Mouse (Mus musculus): ENCODE measurements around the gene Zdhhc1.
A peak's percentile ranks its signal among the peaks of the same experiment; 100 is the strongest.

Gene Zdhhc1

DNA sequence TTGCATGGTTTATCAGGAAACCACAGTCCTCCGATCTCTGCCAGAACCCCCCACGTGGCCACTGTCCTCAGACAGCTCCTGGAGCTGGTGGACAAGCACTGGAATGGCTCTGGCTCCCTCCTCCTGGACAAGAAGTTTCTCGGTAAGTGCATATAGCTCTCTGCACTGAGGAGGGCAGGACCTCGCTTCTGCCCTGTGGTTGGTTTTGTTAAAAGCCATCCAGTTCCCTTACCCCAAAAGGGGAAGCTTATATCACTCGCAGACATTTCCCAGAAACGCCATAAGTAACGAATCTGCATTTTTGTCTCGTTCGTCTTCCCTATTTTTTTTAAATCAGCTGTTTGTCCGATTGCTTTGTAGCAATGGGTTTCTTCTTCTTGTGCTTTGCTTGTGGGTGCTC is 41.5 kb downstream of the Zdhhc1 start:
- DNase-seq (ENCODE audit: low spot score) = no peak

DNA sequence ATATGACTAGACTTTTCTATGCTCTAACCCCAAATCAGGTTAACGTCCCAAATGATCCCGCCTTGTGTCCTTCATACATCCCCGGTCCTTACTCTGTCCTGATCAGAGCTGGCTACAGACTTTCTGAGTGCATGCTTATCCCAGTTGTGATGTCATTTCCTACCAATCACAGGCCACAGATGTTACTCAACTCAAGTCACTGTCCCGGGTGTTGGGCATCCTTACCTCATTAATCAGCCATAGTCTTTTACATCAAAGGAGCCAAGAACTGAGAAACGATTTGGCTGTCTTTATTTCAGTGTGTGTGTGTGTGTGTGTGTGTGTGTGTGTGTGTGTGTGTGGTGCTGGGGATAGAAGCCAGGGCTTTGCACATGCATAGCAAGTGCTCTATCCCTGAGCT is 42.6 kb downstream of the Zdhhc1 start:
- DNase-seq (ENCODE audit: low spot score) = no peak

DNA sequence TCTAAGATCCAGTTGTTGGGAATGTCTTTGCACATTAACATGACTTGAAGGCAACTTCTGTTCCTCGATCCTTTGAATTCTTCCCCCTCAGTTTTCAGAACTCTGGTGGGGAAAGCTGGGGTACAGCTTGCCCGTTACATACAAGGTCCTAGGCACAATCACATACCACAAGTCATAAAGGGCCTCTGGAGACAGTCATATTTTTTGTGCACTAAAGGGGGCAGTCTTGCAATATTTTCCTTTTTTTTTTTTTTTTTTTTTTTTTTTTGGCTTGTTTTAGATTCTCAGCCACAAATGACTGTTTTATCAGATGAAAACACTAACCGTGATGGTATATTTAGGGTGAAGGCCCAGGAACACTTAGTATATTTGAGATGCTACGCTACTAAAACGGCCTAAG is 43.4 kb downstream of the Zdhhc1 start:
- no peak for DNase-seq (ENCODE audit: low spot score)

DNA sequence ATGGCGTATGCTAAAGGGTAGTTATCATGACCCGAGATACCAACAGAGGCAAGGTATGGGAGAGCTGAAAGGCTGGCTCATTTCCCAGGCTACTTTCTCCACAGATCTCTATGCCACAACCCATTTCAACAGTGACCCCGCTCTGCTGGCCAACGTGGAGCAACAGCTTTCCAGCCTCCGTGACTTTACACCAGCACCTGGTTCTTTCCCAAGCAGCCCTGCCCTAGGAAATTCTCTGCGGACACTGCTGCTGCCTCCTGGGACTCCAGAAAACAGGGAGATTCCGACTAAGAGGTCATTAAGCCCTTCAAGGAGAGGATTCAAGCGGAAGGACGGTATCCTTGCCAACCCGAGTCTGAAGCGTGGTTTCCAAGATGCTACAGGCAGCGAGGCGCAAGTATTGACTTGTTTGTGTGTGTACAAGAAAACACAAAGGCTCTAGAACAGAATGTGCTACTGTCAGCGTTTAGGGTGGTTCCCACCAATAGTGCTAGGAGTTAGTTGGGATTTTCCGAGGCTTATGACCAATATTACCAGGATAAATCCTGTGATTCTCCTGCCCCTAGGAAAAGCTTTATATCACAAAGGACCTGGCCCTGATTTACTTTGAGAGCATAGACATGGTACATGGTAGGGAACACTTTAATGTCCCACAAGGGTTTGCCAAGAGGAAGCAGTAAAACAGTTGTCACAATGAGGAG is 44.6 kb downstream of the Zdhhc1 start:
- no peak for DNase-seq (ENCODE audit: low spot score)

DNA sequence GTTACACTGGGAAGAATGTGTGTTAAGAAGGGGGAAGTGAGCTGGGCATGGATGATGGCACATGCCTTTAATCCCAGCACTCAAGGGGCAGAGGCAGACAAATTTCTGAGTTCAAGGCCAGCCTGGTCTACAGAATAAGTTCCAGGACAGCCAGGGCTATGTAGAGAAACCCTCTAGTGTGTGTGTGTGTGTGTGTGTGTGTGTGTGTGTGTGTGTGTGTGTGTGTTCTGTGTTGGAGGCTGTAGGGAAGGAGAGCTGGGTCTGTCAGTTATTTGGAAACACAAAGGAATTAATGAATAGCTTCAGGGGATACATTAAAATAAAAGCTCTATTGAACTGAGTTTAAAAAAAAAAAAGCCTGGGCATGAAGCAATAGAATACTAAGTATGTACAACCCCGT is 45.7 kb downstream of the Zdhhc1 start:
- DNase-seq (ENCODE audit: low spot score) = no peak

DNA sequence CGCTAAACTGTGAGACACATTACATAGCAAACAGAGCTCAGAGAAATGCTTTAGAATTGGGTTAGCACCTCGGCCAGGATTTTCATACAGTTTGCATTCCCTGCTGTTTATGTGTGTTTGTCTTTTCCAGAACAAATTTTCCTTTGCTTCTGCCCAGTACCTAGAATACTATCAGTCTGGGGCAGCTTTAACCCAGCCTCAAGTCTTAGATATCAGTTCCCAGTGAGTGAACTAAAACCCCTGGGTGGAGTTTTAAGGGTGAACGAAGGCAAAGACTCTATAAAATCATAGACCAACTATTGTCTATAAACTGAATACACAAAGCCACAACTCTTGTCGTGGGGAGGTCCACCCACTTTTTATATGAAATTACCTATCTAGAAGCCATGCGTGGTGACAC is 48.1 kb downstream of the Zdhhc1 start:
- no peak for DNase-seq (ENCODE audit: low spot score)

DNA sequence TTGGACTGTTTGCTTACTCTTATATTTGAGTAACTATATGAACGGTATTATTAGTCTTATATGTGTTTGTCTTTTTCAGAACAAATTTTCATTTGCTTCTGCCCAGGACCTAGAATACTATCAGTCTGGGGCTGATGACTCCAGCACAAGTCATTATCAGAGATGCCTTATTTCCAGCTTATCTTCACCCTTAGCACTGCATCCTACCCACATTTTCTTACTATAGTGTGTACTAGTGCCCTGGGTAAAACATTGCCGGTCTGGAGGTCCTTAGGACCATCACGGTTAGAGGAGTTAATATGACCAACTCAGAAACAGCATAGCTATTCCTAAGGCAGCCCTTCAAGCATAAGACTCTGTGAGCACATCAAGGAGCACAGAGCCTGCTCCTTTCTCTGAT is 48.5 kb downstream of the Zdhhc1 start:
- DNase-seq (ENCODE audit: low spot score) = no peak

DNA sequence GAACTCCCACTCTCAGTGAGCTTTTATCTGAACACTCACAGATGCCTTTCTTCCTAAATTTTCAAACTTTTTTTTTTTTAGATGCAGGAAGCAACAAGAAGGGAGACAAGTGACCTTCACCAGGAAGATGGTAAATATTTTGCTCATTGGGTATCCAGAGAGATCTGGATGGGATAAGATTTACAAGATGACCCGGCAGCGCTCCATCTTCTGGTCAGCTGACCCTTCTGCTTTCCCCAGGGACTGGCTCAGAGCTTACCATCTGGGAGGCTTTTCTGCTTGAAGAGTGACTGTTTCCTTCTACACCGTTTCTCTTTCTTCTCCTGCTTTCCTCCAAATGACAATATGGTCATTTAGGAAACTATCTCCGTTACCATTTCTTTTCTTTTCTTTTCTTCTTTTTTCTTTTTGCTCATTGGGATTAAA is 50.6 kb downstream of the Zdhhc1 start:
- no peak for DNase-seq (ENCODE audit: low spot score)

DNA sequence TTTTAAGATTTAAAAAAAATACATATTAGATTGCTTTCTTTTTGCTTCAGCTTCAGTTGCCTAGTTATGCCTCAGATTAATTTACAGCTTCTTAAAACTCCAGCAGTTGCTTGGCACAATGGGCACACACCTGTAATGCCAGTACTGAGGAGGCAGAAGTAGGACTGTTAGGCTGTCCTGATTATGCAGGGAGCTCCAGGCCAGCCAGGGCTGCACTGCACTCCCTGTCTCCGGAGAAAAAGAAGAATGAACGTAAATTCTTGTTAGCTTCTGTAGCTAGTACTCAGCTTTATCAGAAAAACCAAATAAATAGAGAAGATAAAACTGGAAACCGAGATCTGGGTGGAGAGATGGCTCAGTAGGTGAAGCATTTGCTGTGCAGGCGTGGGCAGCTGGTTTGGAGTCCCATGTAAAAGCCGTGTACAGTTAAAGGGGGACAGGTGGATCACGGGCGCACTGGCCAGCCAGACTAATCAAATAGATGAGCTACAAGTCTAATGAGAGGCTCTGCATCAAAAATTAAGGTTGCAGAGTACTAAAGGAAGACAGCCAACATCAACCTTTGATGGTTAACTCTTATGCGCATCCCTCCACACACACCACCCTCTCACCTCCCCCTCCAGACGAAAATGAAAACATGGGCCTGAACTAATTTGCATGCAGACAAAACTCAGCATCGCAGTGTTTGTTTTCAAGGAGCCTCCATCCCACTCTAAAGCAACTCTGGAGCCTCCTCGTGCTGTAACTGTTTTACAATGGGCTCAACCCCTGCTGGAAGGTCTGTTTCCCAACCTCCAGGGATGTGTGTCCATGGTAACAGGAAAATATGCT is 51.2 kb downstream of the Zdhhc1 start:
- DNase-seq (ENCODE audit: low spot score) = no peak

DNA sequence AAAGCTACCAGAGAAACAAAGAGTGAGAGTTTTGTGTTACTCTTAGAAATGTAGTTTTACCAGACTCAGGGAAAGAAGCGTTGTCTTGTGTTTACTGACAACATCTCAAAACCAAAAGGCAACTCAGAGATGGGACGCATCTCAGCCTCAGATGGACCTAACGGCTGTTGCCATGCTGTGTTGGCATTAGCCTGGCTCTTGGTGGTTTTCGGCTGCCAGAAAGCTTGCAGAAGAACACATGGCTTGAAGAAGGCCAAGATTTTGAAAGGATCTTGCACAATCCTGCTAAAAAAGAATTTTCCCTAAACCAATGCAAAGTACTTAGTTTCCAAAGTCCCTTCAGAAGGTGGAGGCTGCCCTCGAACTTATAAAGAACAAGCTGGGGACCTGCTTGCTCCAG is 54.0 kb downstream of the Zdhhc1 start:
- DNase-seq (ENCODE audit: low spot score) = no peak

DNA sequence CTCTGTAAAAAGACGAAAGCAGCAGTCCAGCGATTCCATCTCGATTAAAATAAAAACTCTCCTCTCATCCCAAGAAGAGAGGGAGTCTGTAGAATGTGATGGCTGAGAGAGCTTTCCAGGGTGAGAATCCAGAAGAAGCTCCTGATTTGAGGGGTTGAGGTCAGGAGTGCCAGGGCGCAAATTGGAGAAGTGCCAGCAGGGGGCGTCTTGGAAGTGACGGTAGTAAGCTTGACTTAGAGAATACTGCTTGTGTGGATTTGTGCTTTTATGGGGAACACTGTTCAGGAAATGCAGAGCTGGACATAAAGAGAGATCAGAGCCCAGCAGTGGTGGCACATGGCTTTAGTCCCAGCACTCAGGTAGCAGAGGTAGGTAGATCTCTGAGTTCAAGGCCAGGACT is 55.3 kb downstream of the Zdhhc1 start:
- peak; percentile 53 for DNase-seq (ENCODE audit: low spot score)

DNA sequence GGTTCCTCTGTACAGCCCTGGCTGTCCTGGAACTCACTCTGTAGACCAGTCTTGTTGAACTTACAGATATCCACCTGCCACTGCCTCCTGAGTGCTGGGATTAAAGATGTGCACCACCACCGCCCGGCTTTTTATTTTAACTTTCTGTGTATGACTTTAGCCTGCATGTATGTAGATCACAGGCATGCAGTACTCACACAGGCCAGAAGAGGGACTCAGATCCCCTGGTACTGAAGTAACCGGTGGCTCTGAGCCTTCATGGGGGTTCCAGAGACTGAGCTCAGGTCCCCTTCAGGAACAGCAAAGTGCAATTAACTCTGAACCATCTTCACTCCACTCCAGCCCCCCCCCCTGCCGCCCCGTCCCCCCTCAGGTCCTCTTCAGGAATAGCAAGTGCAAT is 57.8 kb downstream of the Zdhhc1 start:
- no peak for DNase-seq (ENCODE audit: low spot score)

DNA sequence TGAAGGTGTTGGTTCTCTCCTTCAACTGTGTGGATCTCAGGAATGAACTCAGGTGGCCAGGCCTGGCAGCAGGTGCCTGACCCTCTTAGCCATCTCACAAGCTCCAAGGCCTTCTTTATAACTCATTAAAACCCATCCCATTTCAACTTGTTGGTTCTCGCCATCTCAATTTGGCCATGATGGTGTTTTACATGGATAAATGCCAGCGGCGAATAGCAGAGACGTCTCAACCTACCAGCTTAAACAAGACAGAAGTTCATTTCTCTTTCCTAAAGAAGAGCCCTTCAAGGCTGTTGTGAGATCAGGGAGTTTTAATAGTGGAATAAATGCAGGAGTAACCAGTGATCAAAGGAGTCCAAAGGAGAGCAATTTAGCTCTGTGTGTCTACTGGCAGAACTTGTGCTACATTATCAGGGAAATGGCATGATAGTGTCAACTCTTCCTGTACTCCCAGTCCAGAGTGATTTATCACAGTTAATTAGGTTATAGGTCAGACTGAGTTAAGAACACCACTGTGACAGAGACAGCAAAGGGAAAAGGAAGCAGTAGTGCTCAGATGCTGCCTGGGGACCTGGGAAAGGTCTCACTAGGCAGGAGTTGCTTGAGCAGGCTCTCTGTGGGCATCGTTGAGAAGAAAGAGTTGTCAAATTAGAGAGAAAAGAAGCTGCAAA is 59.5 kb downstream of the Zdhhc1 start:
- DNase-seq (ENCODE audit: low spot score) = no peak

DNA sequence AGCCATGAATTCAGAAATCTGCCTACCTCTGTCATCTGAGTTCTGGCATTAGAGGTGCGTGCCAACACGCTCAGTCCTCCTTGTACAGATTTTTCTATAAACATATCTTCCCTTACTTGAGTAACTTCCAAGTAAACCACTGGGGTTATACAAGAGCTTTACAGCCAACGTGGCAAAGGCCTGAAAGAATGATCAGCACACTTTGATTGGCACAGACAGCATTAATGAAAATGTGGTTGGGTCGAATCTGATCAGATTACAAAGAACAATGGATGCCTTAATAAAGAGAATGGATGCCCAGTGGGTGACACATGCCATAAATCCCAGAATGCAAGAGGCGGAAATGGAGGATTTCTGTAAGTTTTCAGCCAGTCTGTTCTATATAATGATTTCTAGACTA is 60.5 kb downstream of the Zdhhc1 start:
- no peak for DNase-seq (ENCODE audit: low spot score)

DNA sequence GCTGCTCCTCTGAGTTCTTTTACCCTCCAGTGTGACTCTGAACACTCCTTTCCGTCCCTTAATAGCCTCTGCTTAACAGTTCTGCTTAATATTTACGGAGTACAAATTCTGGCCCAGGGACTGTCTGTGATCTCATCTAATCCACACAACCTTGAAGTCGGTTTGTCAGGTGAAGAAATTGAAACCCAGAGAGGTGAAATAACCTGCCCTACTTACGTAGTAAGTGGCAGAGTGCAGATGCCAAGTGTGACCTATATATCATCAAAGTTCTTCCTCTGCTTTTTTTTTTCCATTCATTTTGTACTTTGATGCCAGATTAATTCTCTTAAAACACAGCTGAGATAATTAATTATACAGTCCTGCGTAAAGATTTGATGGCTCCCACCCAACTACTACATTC is 62.6 kb downstream of the Zdhhc1 start:
- DNase-seq (ENCODE audit: low spot score) = no peak

DNA sequence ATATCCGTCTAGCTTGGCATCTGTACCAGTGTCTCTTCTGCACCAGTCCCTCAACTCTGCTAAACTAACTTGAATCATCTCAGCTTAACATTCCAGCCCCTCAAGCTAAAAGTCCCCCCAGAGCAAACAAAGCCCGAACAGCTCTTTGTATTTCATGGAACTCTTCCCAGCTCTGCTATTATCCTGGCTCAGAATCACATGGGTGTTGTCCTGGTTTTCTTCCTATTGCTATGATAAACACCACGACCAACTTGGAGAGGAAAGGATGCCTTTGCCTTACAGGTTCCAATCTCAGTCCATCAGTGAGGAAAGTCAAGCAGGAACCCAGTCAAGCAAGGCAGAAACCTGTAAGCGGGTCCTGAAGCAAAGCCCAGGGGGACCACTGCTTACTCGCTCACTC is 63.2 kb downstream of the Zdhhc1 start:
- no peak for DNase-seq (ENCODE audit: low spot score)

DNA sequence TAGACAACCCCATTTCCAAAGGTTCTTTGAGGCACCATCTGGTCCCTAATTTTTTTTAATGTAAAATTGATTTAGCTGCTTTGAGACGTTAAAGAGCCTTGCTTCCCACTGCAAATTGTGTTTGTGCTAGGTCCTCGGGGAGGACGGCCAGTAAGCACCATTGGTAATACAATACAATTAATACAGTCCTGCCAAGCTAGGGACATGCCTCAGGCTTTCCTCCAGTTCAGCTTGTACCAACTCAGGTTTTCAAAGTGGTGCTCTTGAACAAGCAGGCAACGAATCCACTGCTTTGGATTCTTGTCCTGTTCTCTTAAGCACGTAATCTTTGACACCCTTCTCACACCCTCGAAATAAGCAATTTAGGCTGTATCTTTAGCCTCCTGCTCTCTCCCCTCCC is 63.7 kb downstream of the Zdhhc1 start:
- DNase-seq (ENCODE audit: low spot score) = no peak

DNA sequence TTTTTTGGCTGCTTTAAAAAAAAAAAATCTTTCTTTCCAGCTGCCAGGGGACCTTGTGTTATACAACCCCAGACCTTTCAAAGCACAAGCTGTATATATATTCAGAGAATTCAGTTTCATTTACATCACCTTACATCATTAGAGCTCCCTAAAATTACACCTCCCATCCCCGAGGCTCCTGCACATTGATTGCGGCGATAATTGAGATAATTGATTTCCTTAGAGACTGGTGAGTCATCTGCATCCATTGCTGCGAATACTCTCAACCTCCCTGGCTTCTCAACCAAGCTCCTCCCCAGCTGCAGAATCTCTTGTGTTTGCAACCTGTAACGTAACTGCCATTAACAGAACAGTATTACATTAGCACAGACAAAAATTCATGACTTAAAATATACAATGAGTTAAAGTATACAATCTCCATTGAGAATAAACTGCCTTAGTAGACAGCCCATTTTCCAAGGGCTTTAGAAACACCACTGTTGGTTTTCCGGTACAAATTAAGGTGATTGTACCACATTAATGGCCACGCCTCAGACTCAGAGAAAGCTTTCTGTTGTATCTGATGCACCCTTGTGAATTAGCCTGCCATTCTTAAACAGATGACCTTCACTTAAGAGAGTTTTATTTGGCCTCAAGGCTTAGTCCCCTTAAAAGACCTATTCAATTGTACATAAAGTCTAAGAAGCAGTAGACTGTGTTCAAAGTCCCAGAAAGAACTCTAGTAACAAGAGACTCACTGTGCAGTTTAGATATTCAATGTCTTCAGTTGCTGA is 64.8 kb downstream of the Zdhhc1 start:
- DNase-seq (ENCODE audit: low spot score) = no peak

DNA sequence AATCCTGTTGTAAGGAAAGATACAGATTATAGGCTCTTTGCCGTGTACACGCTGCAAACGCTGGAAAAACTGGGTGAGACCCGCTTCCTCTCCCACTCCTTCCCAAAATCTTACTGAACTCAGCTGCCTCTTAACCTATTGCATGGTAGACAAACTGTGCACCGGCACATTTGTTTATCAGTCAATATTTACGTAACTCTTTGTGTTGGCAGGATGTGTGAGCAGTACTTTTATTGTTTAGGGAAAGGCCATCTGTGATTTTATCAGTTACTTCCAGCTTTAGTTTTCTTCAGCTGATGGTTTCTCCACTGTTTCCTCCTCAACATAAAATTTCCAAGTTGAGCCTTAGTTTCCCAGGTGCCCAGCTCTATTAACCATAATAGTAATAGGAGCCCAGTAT is 69.8 kb downstream of the Zdhhc1 start:
- no peak for DNase-seq (ENCODE audit: low spot score)
